Mouse (Mus musculus) testis, adult 2 months (tissue): Measurements from ENCODE around the gene Rtl1.

Experiments used
- CTCF ChIP-seq: fragments of 200-500 bp; IDR thresholded peaks from 2 replicates; pipeline ENCODE4 v1.5.1; 2012; ENCODE audit warnings: low read depth, mild to moderate bottlenecking, inconsistent platforms, low read length, moderate library complexity; ENCODE audit not compliant: control insufficient read depth, insufficient read depth, insufficient replicate concordance
- POLR2A ChIP-seq: fragments of 200-500 bp; IDR thresholded peaks from 2 replicates; pipeline ENCODE4 v1.6.1; 2012; ENCODE audit warnings: low read depth, mild to moderate bottlenecking, inconsistent platforms, low read length, moderate library complexity; ENCODE audit not compliant: control insufficient read depth

- TF ChIP-seq CTCF: no peak
- no peak for TF ChIP-seq POLR2A
Measured at GRCm38 (mm10) chr12:109628887-109629286, 28.8 kb upstream of the Rtl1 start.
